Mouse (Mus musculus): ENCODE data around the gene Gm28363. TPM values are rescaled to one million over a fixed set of nuclear protein-coding genes. Genes with fewer than 3 reads are reported as not detected.
"Not testable (repeated sequence)": the region's sequence is repeated elsewhere in the genome, so short reads cannot be mapped to it uniquely, and the experiment has no call there.

Gm28363 gene
- polyA plus RNA-seq (2016; fragmentation: Nextera tagmentation; extraction: Ambion mirVana): not detected in 2 replicates

DNA sequence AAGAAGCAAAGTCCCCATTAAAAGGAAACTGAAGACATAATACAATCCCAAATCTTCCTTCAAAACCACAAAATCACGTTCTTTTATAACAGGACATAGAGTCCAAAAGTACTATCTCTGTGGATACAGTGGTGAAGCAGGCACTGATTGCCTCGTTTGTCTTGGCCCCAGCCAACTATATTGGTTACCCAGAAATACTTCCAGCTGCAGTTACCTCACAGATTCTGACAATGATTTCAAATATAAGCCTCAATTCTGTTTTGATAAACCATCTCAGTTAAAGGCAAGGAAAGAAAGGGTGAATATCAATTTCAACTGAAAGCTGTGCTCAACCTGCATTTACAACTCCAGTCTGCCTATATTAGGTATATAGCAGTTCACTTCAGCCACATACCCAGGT, at the start of gene Gm28363:
Gene Gm28363, plus strand, starts transcription at position 301 of the 400 bp plus-strand sequence.
- not testable (repeated sequence) for H3K4me3 ChIP-seq; H3K9ac ChIP-seq; H3K27me3 ChIP-seq (replicated peaks); ATAC-seq (ENCODE audit: low FRiP score, low read depth); H3K36me3 ChIP-seq; H3K4me1 ChIP-seq; H3K9me3 ChIP-seq; H3K4me2 ChIP-seq (replicated peaks); H3K27ac ChIP-seq
- 71% methylated on average over 2 of the region's 2 CpGs for WGBS

DNA sequence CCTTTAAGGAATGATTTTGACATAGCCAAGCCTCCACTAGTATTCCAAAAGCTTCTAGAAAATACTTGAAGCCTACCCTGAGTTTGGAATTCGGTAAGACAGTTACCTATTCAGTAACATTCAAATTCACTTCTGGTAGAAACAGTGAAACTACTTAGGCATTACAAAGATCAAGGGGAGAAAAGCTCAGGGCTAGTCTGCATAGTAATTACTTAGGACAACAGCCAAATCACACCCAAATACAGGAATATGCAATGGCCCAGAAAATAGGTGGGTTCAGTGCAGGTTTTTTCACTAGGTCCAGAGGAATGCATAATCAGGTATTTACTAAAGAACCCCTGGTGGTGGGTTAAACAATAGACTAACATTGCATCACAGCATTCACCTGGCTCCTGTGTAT, 46.7 kb upstream of the Gm28363 start:
- H3K27ac ChIP-seq; H3K36me3 ChIP-seq; H3K4me3 ChIP-seq; H3K9ac ChIP-seq; ATAC-seq (ENCODE audit: low FRiP score, low read depth); H3K4me2 ChIP-seq (replicated peaks); H3K4me1 ChIP-seq; H3K27me3 ChIP-seq (replicated peaks); H3K9me3 ChIP-seq: not testable (repeated sequence)
- WGBS: 51% methylated on average over 1 of the region's 1 CpGs

Other genes starting within 250 kb of the Gm28363 start
- not detected in 2 replicates for gene B020011L13Rik, start 84.0 kb downstream of the Gm28363 start, polyA plus RNA-seq (2016; fragmentation: Nextera tagmentation; extraction: Ambion mirVana)
- gene Gm28360, start 132.9 kb downstream of the Gm28363 start, polyA plus RNA-seq (2016; fragmentation: Nextera tagmentation; extraction: Ambion mirVana): not detected in 2 replicates
- not detected in 2 replicates for gene Gm28168, start 230.9 kb downstream of the Gm28363 start, polyA plus RNA-seq (2016; fragmentation: Nextera tagmentation; extraction: Ambion mirVana)

Measured in neural tube, embryonic 12.5 days (tissue).